Mouse (Mus musculus): ENCODE results near the gene Syn3.
A peak's percentile ranks its signal among the peaks of the same experiment; 100 is the strongest.

Gene Syn3

GRCm38 (mm10) chr10:86194722-86195121, 304.0 kb downstream of the Syn3 start:
- DNase-seq = no peak

GRCm38 (mm10) chr10:86193863-86194434, 304.7 kb downstream of the Syn3 start:
- peak; percentile 10 for DNase-seq

- DNase-seq = no peak
Observed at GRCm38 (mm10) chr10:86188614-86189013, 310.1 kb downstream of the Syn3 start.

- no peak for DNase-seq
Observed at GRCm38 (mm10) chr10:86187881-86188280, 310.8 kb downstream of the Syn3 start.

- no peak for DNase-seq
Observed at GRCm38 (mm10) chr10:86183148-86183885, 315.4 kb downstream of the Syn3 start.

- peak; percentile 69 for DNase-seq
Observed at GRCm38 (mm10) chr10:86182183-86182805, 316.4 kb downstream of the Syn3 start.

- no peak for DNase-seq
Observed at GRCm38 (mm10) chr10:86176411-86176810, 322.3 kb downstream of the Syn3 start.

GRCm38 (mm10) chr10:86174017-86174416, 324.7 kb downstream of the Syn3 start:
- DNase-seq = no peak

GRCm38 (mm10) chr10:86173284-86173683, 325.4 kb downstream of the Syn3 start:
- DNase-seq = no peak

- no peak for DNase-seq
Observed at GRCm38 (mm10) chr10:86171246-86171645, 327.4 kb downstream of the Syn3 start.

- no peak for DNase-seq
Observed at GRCm38 (mm10) chr10:86168084-86168483, 330.6 kb downstream of the Syn3 start.

- no peak for DNase-seq
Observed at GRCm38 (mm10) chr10:86166854-86167268, 331.8 kb downstream of the Syn3 start.

- no peak for DNase-seq
Observed at GRCm38 (mm10) chr10:86164098-86164497, 334.6 kb downstream of the Syn3 start.

- DNase-seq = no peak
Observed at GRCm38 (mm10) chr10:86161783-86162271, 336.9 kb downstream of the Syn3 start.

GRCm38 (mm10) chr10:86158198-86158899, 340.3 kb downstream of the Syn3 start:
- no peak for DNase-seq

GRCm38 (mm10) chr10:86155344-86155743, 343.4 kb downstream of the Syn3 start:
- no peak for DNase-seq

- no peak for DNase-seq
Observed at GRCm38 (mm10) chr10:86153221-86153620, 345.5 kb downstream of the Syn3 start.

- no peak for DNase-seq
Observed at GRCm38 (mm10) chr10:86151357-86151756, 347.3 kb downstream of the Syn3 start.

GRCm38 (mm10) chr10:86150076-86150475, 348.6 kb downstream of the Syn3 start:
- DNase-seq = no peak

GRCm38 (mm10) chr10:86149029-86149818, 349.5 kb downstream of the Syn3 start:
- no peak for DNase-seq

- no peak for DNase-seq
Observed at GRCm38 (mm10) chr10:86139061-86139681, 359.5 kb downstream of the Syn3 start.

- no peak for DNase-seq
Observed at GRCm38 (mm10) chr10:86137589-86138173, 361.0 kb downstream of the Syn3 start.
